Mouse (Mus musculus): ENCODE measurements at regions not wholly inside any gene's neighbourhood (a gene's known extent, or its start where the extent isn't known, plus 50 kb on each side); places are given as distances from the start of the nearest gene placed in this dataset.

- TF ChIP-seq POLR2A (IDR thresholded peaks at IDR 0.05; ENCODE audit: low read depth, low read length), result no peak
- no peak for TF ChIP-seq CTCF (IDR thresholded peaks at IDR 0.05; ENCODE audit: extremely low read depth, insufficient read length, insufficient replicate concordance, low read depth, low read length)
Measured at GRCm38 (mm10) chr2:79062196-79062636, 193.0 kb upstream of the Itga4 start.

All from small intestine, adult 2 months (tissue).